Mouse (Mus musculus) CH12.LX (cell line): ENCODE measurements around the gene Ctag2. TPM values are rescaled to one million over a fixed set of nuclear protein-coding genes. Genes with fewer than 3 reads are reported as not detected.

Experiments used
- DNase-seq: peaks from one replicate; pipeline ENCODE4 v3.0.0-alpha.2; 2013; ENCODE audit errors: extremely low read depth
- H3K27ac ChIP-seq: 2 replicates; pipeline ENCODE4 v1.5.1; 2012; ENCODE audit warnings: low read depth, mild to moderate bottlenecking, control low read depth, moderate library complexity; ENCODE audit not compliant: insufficient read depth
- H3K27me3 ChIP-seq: replicated peaks from 2 replicates; pipeline ENCODE3; 2012; ENCODE audit warnings: inconsistent platforms
- H3K36me3 ChIP-seq, 2 experiments: replicated peaks in 1 of 2; 2 replicates each; pipeline versions ENCODE3 to v1.6.1; 2012; ENCODE audit warnings: inconsistent platforms in 1 of 2, low read length in 1 of 2, mild to moderate bottlenecking in 1 of 2, mixed read lengths in 1 of 2, moderate library complexity in 1 of 2; ENCODE audit not compliant: control insufficient read depth in 1 of 2, insufficient read depth in 1 of 2
- H3K4me1 ChIP-seq, 2 experiments: 2 replicates each; pipeline ENCODE4 v1.6.1; 2012; ENCODE audit warnings: inconsistent platforms in 1 of 2, moderate library complexity in 1 of 2; ENCODE audit not compliant: insufficient read depth in 2 of 2, control insufficient read depth in 1 of 2
- H3K4me2 ChIP-seq: 2 replicates; pipeline ENCODE4 v1.6.1; 2012; ENCODE audit warnings: low read depth, mild to moderate bottlenecking, control low read depth; ENCODE audit not compliant: poor library complexity, insufficient read depth, severe bottlenecking
- H3K4me3 ChIP-seq, 3 experiments: fragments of 150-350 bp in 1 of 3; sonication (generic) in 1 of 3; replicated peaks in 1 of 3; 2 replicates each; pipeline versions ENCODE3 to v1.5.1; 2011 to 2012; ENCODE audit warnings: low read depth in 2 of 3, low read length in 2 of 3, mild to moderate bottlenecking in 2 of 3, moderate library complexity in 2 of 3, control low read depth in 1 of 3, improper control_type of control experiment in 1 of 3, inconsistent platforms in 1 of 3, mixed read lengths in 1 of 3; ENCODE audit not compliant: poor library complexity in 1 of 3
- H3K79me2 ChIP-seq: replicated peaks from 2 replicates; pipeline ENCODE4 v1.6.1; 2012; ENCODE audit warnings: mild to moderate bottlenecking, moderate library complexity; ENCODE audit not compliant: control insufficient read depth, poor library complexity, insufficient read depth, severe bottlenecking; ENCODE audit errors: extremely low read depth
- H3K9ac ChIP-seq: 2 replicates; pipeline ENCODE4 v1.6.1; 2012; ENCODE audit warnings: low read depth, mild to moderate bottlenecking, control low read depth, moderate library complexity; ENCODE audit not compliant: insufficient read depth
- H3K9me3 ChIP-seq: replicated peaks from 2 replicates; pipeline ENCODE3; 2012; ENCODE audit warnings: low read length, inconsistent platforms, mixed read lengths
- GABPA ChIP-seq: IDR thresholded peaks from 2 replicates; pipeline ENCODE4 v1.6.1; 2012; ENCODE audit warnings: low read depth, low read length, improper control_type of control experiment, inconsistent platforms; ENCODE audit not compliant: insufficient replicate concordance
- HCFC1 ChIP-seq: IDR thresholded peaks from 2 replicates; pipeline ENCODE4 v1.6.1; 2012; ENCODE audit warnings: low read depth, mild to moderate bottlenecking, inconsistent platforms, low read length, improper control_type of control experiment
- MAX ChIP-seq: IDR thresholded peaks from 2 replicates; pipeline ENCODE4 v1.6.1; 2011; ENCODE audit warnings: low read length, improper control_type of control experiment
- MAZ ChIP-seq: IDR thresholded peaks from 2 replicates; pipeline ENCODE4 v1.6.1; 2012; ENCODE audit warnings: low read depth, mild to moderate bottlenecking, inconsistent platforms, low read length, improper control_type of control experiment, moderate library complexity
- POLR2A ChIP-seq: IDR thresholded peaks from 2 replicates; pipeline ENCODE4 v1.6.1; 2011; ENCODE audit warnings: low read depth, mild to moderate bottlenecking, improper control_type of control experiment, low read length
- TCF12 ChIP-seq: IDR thresholded peaks from 2 replicates; pipeline ENCODE4 v1.6.1; 2014; ENCODE audit warnings: low read depth, mild to moderate bottlenecking, inconsistent platforms, low read length, improper control_type of control experiment
- USF2 ChIP-seq: conservative IDR thresholded peaks from 2 replicates; pipeline ENCODE4 v1.6.1; 2011; ENCODE audit warnings: low read depth, low read length, improper control_type of control experiment
- dilution Hi-C: fragments of 300-500 bp; cut with MboI; formaldehyde crosslinking; loops from 2 replicates; pipeline ENCODE4 v1.14.3; 2020; ENCODE audit warnings: low sequenced_read_pairs; ENCODE audit not compliant: extremely low pct_unique_long_range_greater_than_20kb, extremely low pct_ligation_motif_present
- in situ Hi-C: fragments of 300-500 bp; cut with MboI; formaldehyde crosslinking; loops from 3 replicates; pipeline ENCODE4 v1.14.3; 2019; ENCODE audit warnings: low sequenced_read_pairs, low pct_ligation_motif_present, low pct_unique_long_range_greater_than_20kb, mixed read lengths
- polyA plus RNA-seq: library from polyadenylated mRNA; unstranded; fragments of >175 nt; gene quantifications from 2 replicates; pipeline ENCODE4 v1.2.1, GENCODE M21; 2012; ENCODE audit warnings: low read depth; ENCODE audit not compliant: insufficient read length
- total RNA-seq, 2 experiments: library from RNA; depleted of rRNA; stranded (reverse); fragments of 300-350 nt in 1 of 2; fragments of >200 nt in 1 of 2; gene quantifications; 2 replicates each; pipeline ENCODE4 v1.2.3; 2012 to 2014

Ctag2 gene
- total RNA-seq (2012; rRNA removed) = not detected in 2 replicates
- total RNA-seq (2014; rRNA removed) = not detected in 2 replicates
- not detected in 2 replicates for polyA plus RNA-seq

DNA sequence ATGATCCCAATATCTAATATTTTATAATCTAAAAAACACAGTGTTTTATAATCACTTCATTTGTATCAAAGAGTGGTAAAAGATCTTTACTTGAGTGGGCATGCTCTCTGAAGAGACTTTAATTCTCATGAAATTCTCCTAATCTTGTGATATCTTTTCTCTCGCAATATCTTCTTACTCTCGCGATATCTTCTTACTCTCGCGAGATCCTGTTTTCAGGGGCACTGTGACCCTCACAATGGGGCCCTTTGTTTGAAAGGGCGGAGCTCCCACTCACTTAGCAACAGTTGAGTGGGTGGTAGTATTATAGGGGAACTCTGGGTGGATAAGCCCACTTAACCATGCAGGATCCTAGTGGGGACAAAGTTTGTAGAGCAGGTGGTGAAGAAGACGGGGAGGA lies at the start of gene Ctag2:
Gene Ctag2 (plus strand): TSS at position 301 of the 400 bp plus-strand sequence.
- H3K4me1 ChIP-seq = no peaks in the 10 kb centered on the region
- dilution Hi-C loops (no loop called here), in situ Hi-C loops (no loop called here)
- H3K79me2 ChIP-seq = no peaks in the 10 kb centered on the region
- no peaks in the 10 kb centered on the region for H3K36me3 ChIP-seq
- H3K4me2 ChIP-seq = no peak within 1 kb of the TSS
- no peaks in the 10 kb centered on the region for H3K27me3 ChIP-seq
- TF ChIP-seq POLR2A = no peak
- no peak for TF ChIP-seq GABPA
- no peak for TF ChIP-seq HCFC1
- no peak for TF ChIP-seq MAX
- TF ChIP-seq USF2 = no peak
- no peak for TF ChIP-seq MAZ
- TF ChIP-seq TCF12 = no peak
- DNase-seq = no peak
- no peak within 1 kb of the TSS for H3K9ac ChIP-seq
- peaks cover 8% of the 10 kb centered on the region for H3K9me3 ChIP-seq
- H3K4me3 ChIP-seq = no peak within 1 kb of the TSS
- no peak within 1 kb of the TSS for H3K27ac ChIP-seq
